Mouse (Mus musculus): ENCODE data around the gene Sbno2. TPM values are rescaled to one million over a fixed set of nuclear protein-coding genes. Genes with fewer than 3 reads are reported as not detected.

Gene Sbno2
- total RNA-seq, 2 experiments from 2014 or later, result 13.0 to 13.6 TPM

DNA sequence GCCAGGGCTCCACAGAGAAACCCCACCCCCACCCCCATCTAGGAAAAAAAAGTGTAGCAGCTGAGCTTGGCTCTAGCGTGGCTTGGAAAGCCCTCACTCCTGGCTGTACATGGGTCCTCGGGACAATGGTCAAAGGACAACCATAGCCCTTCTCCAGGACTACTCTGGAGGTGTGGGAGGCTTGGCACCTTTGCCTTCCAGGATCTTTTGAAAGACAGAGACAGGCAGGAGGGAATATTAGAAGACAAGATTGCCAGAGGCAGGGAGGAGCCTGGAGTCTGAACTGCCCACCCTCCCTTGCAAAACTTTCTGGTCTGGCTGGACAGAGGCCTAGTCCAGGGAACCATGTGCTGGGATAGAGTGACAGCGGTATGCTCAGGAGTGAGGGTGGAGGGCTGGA, 10.7 kb downstream of the Sbno2 start:
- DNase-seq (ENCODE audit: low spot score in 2 of 2), result no peak

DNA sequence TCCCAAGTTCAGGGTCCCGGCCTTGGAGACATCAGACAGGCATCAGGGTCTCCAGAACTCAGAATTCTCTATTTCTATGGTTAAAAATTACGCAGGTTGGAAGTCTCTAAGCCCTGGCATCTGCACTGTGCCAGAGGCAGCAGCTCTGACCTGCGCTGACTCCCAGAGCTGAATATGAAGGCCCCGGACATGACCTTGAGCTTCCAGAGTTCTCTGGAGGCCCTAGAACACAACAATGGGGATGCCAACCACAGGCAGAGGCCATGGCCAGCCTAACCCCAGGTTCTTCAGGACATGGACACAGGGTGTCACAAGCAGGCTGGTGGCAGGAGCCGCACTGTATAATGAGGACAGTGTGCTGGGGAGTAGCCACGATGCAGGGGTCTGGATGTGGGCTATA, 11.3 kb downstream of the Sbno2 start:
- DNase-seq (ENCODE audit: low spot score in 2 of 2), result no peak

DNA sequence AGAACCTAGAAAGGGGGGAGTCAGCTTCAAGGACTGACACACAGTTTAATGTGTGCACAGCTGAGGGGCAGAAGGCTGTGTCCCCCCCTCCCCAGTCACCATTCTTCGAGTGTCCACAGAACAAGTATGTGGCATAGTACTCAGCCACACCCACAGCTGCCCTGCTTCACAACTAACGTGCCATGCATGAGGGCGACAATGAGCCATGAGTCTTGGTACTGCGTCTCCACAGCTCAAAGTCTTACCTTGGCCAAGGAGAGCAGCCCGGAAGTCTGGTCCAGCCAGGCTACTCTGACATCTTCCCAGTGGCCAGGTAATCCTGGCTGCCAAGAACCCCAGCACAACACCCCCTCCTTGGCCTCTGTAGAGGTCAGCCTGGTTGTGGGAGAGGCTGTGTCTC, 12.7 kb downstream of the Sbno2 start:
- no peak for DNase-seq (ENCODE audit: low spot score in 2 of 2)

DNA sequence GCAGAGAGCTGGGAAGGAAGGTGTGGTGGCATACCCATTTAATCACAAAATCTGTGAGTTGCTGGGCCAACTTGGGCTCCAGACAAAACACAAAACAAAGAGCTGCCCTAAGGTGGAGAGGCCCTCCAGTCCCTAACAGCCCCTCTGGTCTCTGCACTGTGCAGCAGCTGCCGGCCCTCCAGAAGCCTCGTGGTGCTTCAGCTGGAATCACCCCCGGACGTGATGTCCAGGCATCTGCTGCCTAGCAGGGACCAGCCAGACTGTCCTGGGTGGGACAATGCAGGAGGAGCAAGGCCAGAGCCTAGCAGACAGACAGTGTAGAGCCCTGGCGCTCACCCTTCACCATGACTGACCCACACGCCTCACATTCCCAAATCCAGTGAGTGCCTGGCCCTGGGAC, 13.8 kb downstream of the Sbno2 start:
- peak in 1 of 2 experiments; percentile 40 for DNase-seq (ENCODE audit: low spot score in 2 of 2)

DNA sequence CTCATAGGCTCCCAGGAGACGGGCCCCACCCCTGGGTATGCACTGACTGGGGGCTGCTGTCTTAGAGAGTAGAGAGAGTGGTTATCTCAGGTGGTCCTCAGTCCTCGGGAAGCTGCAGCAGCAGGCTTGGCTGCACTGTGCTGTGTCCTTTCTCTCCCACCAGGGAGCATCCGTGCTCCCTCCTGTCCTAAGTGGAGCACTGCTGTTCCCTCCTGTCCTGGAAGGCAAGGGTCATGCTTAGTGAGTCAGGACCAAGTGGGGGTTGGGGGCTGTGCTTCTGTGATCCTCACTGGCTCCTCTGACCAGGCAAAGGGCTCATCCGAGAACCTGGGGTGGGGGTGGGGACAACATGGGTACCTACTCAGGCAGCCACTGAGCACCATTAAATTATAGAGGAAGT, 16.2 kb downstream of the Sbno2 start:
- DNase-seq (ENCODE audit: low spot score in 2 of 2), result no peak

DNA sequence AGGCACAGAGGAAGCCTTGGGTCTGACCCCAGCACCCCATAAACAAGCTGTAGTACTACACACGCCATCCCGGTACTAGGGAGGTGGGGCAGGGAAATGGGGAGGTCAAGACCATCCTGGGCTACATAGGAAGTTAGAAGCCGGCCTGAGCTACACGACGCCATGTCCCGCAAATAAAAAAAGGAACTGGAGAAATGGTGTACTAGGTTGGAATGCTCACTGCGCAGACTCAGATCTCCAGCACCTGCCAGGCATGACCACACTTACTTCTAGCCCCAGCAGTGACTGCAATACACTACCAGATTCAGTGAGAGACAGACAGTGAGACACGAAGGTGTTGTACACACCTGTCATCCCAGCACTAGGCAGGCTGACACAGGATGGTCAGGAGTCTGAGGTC, 17.9 kb downstream of the Sbno2 start:
- no peak for DNase-seq (ENCODE audit: low spot score in 2 of 2)

DNA sequence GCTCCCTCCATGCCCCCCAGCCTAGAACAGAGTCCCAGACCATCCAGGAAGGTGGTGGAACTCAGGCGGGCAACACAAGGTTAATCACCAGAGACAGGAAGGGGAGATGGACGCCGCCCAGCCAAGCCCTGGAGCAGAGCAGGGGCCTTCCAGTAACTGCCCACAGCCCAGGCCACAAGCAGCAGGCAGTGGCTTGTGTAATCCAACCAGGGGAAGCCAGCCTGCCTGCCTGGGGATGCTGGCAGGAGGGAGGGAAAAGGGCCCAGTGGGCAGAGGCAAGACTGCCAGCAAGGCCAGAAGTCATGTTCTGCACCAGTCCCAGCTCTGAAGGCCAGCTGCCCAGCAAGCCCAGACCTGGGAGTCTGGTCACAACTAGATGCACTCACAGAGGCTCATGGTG, 18.5 kb downstream of the Sbno2 start:
- no peak for DNase-seq (ENCODE audit: low spot score in 2 of 2)

DNA sequence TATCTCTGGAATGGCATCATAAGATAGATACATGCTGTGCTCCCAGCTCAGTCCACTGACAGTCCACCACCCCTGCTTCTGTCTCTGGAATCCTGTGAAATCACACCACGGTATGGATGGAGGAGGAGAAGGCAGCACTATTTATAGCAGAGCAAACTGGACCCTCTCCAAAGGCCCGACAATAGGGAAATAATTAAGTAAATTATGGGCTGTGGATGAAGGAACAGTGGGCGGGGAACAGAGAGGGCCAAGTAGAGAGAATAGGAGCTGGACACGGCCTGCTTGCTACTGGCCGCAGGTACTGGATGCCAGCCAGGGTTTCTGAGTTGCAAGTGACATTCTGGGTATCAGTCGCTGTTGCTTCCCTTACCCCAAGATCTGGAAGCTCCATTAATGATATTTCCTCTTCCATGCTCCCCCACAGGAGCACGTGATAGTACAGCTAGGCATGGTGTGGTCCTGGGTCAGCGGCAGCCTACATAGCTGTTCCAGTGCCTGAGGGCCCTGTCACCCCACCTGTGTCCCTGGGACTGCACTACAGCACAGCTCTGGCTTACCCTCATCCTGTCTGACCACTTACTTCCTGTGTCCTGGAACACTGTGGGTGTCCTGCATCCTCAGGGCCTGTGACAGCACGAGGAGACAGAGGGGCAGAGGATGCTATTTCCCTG, 20.4 kb downstream of the Sbno2 start:
- peak in 1 of 2 experiments; percentile 37 for DNase-seq (ENCODE audit: low spot score in 2 of 2)

DNA sequence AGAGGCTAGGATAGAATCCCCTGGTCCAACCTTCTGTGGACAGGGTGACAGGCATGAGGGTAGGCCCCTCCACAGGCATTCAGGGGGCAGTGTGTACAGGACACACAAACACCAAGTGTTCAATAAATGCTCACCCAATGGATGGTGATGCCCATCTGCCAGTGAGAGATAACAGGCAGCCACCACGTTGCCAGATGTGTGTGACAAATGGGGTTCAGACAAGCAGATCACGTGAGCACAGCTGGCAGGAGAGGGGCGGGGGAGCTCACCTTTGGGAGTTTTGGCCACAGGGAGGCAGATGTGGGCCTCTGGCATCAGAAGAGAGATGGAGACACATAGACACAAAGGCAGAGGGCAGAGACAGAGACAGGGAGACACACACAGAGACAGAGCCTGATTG, 24.3 kb downstream of the Sbno2 start:
- no peak for DNase-seq (ENCODE audit: low spot score in 2 of 2)

DNA sequence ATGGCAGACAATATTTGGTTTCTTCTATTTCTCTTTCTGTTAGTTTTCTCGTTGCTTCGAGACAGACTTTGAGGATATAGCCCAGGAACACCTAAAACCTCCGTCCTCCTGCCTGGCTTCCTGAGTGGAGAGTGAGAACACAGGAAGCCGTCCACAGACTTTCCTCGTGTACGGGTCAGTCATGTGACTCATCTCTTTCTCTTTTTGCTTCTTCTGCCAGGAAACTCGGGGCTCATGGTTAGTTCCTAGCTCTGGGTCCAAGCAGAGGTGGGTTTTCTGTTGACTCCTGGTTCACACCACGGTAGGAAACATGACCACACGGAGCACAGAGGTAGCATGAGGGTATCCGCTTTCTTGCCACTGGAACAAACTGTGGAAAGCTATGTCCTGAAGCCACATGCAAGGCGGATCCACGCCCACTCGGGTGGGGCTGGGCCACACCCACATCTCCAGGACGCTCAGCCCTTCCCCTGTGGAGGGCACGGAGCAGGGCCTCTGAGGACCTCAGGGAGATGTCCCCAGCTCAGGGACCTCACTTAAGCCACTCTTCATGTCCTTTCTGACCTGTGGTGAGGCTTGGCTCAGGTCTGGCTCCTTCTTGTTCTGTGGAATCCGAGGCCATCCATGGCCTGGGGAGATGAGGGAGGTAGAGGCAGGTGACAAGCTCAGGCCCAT, 24.8 kb downstream of the Sbno2 start:
- DNase-seq (ENCODE audit: low spot score in 2 of 2), result no peak

DNA sequence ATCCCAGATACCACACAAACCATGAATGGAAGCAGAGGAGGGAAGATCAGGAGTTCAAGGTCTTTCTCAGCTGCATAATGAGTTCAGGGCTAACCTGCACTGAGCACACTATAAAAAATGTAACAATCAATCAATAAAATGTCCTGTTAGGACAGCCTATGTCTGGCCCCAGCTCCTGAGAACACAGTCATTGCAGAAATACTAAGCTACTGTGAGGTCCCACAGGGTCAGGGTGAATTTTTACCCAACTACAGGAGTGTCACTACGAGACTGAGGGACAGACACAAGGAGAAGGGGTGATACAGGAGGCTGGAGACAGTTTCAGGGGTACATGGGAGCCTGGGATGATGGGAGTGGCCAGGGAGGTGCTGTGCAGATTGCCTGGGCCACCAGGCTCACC, 27.0 kb downstream of the Sbno2 start:
- DNase-seq (ENCODE audit: low spot score in 2 of 2), result no peak

DNA sequence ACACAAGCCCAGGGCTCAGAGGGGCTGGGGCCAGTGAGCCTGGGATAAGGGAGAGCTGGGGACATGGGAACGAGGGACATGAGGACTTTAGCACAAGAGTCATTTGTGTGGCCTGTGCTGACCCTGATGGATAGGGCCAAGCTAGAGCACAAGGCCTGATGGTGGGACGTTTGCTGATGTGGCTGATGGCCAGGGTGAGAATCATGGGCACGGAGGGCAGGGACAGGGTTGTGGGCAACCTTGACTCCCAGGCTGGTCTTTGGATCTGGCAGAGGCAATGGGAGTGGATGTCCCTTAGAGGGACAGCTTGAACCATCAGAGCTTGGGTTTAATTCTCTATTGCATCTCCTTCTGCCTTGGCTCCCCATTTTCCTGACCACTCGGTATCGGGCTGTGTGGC, 28.1 kb downstream of the Sbno2 start:
- no peak for DNase-seq (ENCODE audit: low spot score in 2 of 2)

DNA sequence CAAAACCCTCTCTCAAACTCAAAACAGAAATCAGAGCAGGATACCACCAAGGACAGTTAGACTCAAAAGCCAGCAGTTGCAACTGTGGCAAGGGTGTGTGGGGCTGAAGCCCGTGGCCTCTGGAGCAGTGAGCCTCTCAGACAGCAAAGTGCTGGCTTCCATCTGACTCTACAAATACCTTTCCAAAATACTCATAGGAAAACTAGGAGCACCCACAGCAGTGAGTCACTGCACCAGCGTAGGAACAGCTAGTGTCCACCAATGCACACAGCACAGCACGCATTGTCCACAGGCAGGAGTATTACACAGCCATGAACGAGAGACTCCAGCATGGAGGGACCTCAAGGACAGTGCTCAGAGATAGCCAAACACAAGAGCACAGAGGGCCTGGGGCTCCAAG, 29.0 kb downstream of the Sbno2 start:
- DNase-seq (ENCODE audit: low spot score in 2 of 2), result no peak

DNA sequence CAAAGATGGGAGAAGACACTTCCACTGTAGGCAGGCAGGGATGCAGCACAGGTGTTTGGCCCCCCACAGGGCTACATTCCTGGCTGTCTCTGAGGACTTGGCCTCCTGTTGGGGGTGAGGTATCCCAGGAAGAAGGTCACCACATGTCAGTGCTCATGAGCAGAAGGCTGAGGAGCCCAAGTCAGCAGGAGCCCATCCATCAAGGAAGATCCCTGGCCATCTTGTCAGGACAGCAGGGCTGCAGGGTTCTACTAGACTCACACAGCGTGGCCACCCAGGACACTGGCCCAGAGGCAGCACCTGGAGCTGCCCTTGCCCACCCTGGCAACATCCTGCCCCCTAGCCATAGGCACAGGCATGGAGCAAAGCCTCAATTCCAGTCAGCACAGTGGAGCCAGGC, 29.4 kb downstream of the Sbno2 start:
- DNase-seq (ENCODE audit: low spot score in 2 of 2), result no peak

DNA sequence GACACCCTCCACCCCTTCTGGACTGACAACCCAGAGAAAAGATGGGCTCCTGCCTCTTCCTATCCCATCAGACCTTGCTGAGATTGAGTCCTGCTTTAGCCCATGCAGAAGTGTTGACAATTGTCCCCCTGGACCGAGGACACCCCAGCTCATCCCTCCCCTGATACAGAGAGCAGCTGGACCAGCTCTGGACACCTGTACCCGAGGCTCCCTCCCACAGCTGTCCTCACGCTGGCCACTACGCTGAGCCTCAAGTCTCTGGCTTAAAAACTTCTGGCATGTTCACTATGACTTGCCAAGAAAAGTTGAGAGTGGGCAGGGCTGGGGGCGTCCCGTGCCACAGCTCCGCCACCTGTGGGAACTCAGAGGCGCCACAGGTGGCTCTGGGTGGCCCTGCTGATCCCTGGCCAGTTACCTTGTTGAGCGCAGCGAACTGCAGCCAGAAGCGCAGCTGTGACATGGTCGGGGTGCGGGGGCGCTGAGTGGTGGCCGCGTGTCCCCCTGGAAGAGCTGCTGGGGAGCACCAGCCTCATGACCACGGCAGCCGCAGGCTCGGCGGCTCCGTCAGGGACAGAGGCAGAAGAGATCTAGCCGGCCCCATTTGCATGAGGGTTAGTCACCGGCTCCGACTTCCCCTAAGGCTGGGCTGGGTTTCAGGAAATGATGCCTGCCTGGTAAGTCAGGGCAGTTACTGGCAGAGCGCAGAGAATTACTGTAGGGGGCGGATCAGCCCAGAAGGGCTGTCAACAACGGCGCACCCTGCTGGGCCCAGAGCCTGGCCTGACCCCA, 30.4 kb downstream of the Sbno2 start:
- DNase-seq (ENCODE audit: low spot score in 2 of 2), result peak in 1 of 2 experiments; percentile 61

DNA sequence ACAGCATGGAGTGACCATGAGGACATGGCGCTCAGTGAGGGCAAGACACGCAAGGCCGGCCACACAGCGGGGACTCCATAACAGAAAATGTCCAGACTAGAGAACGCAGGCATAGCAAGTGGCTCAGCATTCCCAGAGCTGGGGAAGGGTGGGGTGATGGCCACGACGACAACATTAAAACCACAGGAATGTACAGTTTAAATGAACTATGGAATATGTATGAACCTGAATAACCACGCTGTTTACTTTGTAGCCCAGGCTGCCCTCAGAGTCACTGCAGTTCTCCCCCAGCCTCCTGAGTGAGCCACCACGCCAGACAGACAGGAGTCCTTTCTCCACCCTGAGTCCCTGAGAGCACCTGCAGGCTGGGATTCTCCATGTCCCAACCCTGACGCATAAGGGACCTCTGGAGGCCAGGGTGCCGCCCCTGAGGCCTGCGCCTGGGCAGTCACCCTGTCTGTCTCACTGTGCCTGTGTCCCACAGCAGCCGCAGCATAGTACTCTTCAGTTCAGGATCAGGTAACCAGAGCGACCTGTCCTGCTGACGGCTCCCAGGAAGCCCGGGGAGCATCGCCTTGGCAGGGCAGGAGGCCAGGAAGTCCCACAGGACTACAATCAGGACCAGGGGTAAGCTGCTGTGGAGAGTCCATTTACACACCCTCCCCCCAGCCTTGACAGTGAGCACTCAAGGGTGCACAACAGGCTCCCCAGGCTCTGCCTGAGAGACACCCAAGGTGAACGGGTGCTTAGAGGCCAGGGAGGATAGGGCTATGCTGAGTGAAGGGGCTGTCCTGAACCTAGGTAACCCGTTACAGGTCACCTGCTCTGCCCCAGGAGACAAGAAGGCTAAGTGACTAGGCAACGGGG, 32.5 kb downstream of the Sbno2 start:
- DNase-seq (ENCODE audit: low spot score in 2 of 2), result no peak

DNA sequence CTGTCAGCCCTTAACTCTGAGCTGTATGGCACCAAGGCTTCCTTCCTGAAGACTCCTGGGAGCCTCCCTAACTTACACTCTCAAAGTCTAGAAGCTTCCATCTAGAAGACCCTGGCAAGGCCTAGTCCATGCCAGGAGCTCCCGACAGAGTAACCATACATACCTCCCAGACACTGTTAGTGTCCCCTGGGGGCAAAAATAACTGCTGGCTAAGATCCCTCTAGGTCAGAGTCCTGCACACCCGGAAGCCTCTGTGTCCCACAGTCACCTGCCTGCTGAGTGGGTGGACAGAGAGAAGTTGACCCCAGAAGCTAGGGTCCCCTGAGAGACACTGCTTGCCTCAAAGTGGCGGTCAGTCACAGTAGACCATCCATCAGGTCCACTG, 33.9 kb downstream of the Sbno2 start:
- no peak for DNase-seq (ENCODE audit: low spot score in 2 of 2)

DNA sequence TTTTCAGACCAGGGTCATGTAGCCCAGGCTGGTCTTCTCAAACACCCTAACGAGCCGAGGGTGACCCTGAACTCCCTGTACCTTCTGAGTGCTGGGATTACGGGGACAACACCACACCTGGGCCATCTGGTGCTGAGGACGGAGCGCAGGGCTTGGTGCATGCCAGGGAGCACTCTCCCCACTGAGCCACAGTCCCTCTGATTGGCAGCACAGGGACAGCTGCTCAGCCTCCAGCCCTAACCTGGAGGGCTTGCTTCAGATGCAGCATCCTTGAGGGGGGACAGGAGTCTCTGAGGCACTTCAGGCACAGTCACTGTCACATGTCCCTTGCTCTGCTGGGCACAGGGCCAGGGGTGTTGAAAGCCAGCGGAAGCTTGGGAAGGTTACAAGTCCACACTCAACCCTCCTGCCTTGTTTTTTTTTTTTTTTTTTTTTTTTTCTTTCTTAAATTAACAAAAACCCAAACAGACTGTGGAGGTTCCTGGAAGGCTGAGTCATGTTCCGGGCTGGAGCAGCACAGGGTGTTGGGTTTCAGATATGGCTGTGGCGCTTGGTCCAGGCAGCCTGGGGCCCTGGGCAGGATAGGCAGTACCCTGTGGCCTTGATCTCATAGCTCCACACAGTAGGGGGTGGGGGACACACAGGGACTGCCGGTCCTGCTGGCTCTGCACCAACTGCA, 34.4 kb downstream of the Sbno2 start:
- peak in 1 of 2 experiments; percentile 71 for DNase-seq (ENCODE audit: low spot score in 2 of 2)

DNA sequence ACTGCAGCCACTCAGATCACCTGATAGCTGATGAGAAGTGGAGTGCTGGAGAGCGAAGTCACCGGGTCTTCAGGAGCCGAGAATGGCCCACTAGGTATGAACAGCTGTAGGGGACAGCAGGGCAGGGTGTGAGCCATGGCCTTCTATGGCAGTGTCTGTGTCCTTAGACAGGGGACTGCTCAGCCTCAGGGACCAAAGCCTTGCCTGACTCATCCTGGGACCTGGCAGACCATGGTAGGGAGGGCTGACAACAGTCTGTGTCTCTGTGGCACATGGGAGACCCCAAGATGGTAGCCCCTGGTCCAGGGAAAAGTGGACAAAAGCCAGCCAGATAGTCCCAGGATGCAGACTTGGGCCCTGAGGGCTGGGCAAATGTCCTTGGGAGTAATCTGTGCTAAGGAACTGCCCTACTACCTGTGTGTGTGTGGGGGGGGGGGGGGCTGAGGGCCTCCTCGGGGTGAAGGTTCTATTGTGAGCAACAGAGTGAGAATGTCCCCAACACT, 35.4 kb downstream of the Sbno2 start:
- DNase-seq (ENCODE audit: low spot score in 2 of 2), result no peak

DNA sequence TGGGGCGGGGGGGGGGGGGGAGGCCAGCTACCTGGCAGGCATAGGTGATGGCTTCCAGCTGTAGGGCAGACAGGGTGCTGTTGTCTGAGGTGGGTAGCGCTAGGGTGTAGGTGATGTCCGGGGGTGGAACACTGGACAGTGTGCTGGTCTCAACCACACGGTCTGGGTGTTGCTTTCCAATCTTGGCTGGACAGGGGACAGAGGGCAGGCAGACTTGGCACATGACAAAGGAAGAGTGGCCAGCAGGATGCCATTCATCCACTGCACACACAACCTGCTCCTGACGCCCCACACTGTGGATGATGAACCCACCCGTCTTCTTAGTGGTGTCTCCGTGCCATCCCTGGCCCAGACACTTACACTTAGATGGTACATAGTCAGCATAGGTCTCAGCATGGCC, 36.1 kb downstream of the Sbno2 start:
- no peak for DNase-seq (ENCODE audit: low spot score in 2 of 2)
